Mouse (Mus musculus) midbrain, embryonic 13.5 days (tissue): ENCODE results near the gene Pcyt2. TPM values are rescaled to one million over a fixed set of nuclear protein-coding genes. Genes with fewer than 3 reads are reported as not detected.

Source experiments
- ATAC-seq: fragments of 200-750 bp; cut with Nextera tagmentation; 2 replicates; pipeline ENCODE4 v1.8.0; 2017; ENCODE audit warnings: mild to moderate bottlenecking, moderate TSS enrichment, moderate library complexity
- H3K27ac ChIP-seq: fragments of 300-500 bp; sonication (generic); 2 replicates; pipeline ENCODE4 v1.5.1; 2015; ENCODE audit warnings: inconsistent platforms, mild to moderate bottlenecking, moderate library complexity
- H3K27me3 ChIP-seq: fragments of 300-500 bp; sonication (generic); 2 replicates; pipeline ENCODE4 v1.6.1; 2015; ENCODE audit warnings: mild to moderate bottlenecking, inconsistent platforms
- H3K36me3 ChIP-seq: fragments of 300-500 bp; sonication (generic); 2 replicates; pipeline ENCODE4 v1.6.1; 2015; ENCODE audit warnings: mild to moderate bottlenecking, inconsistent platforms
- H3K4me1 ChIP-seq: fragments of 300-500 bp; sonication (generic); replicated peaks from 2 replicates; pipeline ENCODE4 v1.6.1; 2015; ENCODE audit warnings: inconsistent platforms
- H3K4me2 ChIP-seq: fragments of 300-500 bp; sonication (generic); replicated peaks from 2 replicates; pipeline ENCODE4 v1.6.1; 2015; ENCODE audit warnings: moderate library complexity, mild to moderate bottlenecking, inconsistent platforms
- H3K4me3 ChIP-seq: fragments of 300-500 bp; sonication (generic); replicated peaks from 2 replicates; pipeline ENCODE4 v1.5.1; 2015; ENCODE audit warnings: mild to moderate bottlenecking, inconsistent platforms
- H3K9ac ChIP-seq: fragments of 300-500 bp; sonication (generic); replicated peaks from 2 replicates; pipeline ENCODE4 v1.6.1; 2015; ENCODE audit warnings: mild to moderate bottlenecking, inconsistent platforms
- H3K9me3 ChIP-seq: fragments of 300-500 bp; sonication (generic); 2 replicates; pipeline ENCODE4 v1.6.1; 2016; ENCODE audit warnings: mild to moderate bottlenecking, inconsistent platforms
- WGBS: fragments of 180-500 bp; shearing (Covaris S2); methylation state at CpG from one replicate; pipeline ENCODE4 v1.1.7; 2015; 5-methylcytosine and 5-hydroxymethylcytosine counted together
- polyA plus RNA-seq: library from polyadenylated mRNA; unstranded; fragments of >200 nt; fragmentation: Nextera tagmentation; extraction: Ambion mirVana; gene quantifications from 2 replicates; pipeline ENCODE4 v1.2.1, GENCODE M21; 2015

Gene Pcyt2
- polyA plus RNA-seq, 1 experiment from 2014 or later, result 167 TPM

- Histone ChIP-seq H3K4me1 (peaks cover 33% of the 10 kb centered on the region), H3K27me3 (no peaks in the 10 kb centered on the region), H3K9ac (peak overlapping the region; percentile 92), H3K4me2 (peak overlapping the region; percentile 88; the same call in 1 of the 2 replicates), H3K4me3 (peak overlapping the region; percentile 95), H3K36me3 (peaks cover 30% of the 10 kb centered on the region), H3K27ac (no peak overlapping the region), H3K9me3 (no peaks in the 10 kb centered on the region)
- WGBS, result 43% methylated on average over 7 of the region's 7 CpGs
- no peak for ATAC-seq
These were observed 13.4 kb upstream of the Pcyt2 start for GRCm38 (mm10) chr11:120630881-120631725.

- Histone ChIP-seq H3K27ac (no peak overlapping the region), H3K36me3 (peaks cover 30% of the 10 kb centered on the region), H3K27me3 (no peaks in the 10 kb centered on the region), H3K9me3 (no peaks in the 10 kb centered on the region), H3K4me1 (peaks cover 36% of the 10 kb centered on the region), H3K4me3 (peak overlapping the region; percentile 2; the same call in 1 of the 2 replicates), H3K9ac (peak overlapping the region; percentile 57), H3K4me2 (peak overlapping the region; percentile 9; the same call in 1 of the 2 replicates)
- WGBS, result 29% methylated on average over 5 of the region's 5 CpGs
- ATAC-seq, result no peak
These were observed 12.7 kb upstream of the Pcyt2 start for GRCm38 (mm10) chr11:120630401-120630871.

- H3K27ac ChIP-seq, result no peak overlapping the region
- H3K4me1 ChIP-seq, result peaks cover 41% of the 10 kb centered on the region
- H3K9ac ChIP-seq, result peak overlapping the region; percentile 57
- no peaks in the 10 kb centered on the region for H3K9me3 ChIP-seq
- peaks cover 30% of the 10 kb centered on the region for H3K36me3 ChIP-seq
- peak overlapping the region; percentile 9; the same call in 1 of the 2 replicates for H3K4me2 ChIP-seq
- H3K4me3 ChIP-seq, result 0 out of 2 replicates have a peak overlapping the region, but pooled peaks have one; percentile 2
- H3K27me3 ChIP-seq, result no peaks in the 10 kb centered on the region
- no peak for ATAC-seq
- WGBS, result 22% methylated on average over 5 of the region's 7 CpGs
These were observed 12.2 kb upstream of the Pcyt2 start for GRCm38 (mm10) chr11:120629911-120630310.

GRCm38 (mm10) chr11:120629341-120629730 lies 11.6 kb upstream of the Pcyt2 start:
- Histone ChIP-seq H3K4me1 (peaks cover 42% of the 10 kb centered on the region), H3K9me3 (no peaks in the 10 kb centered on the region), H3K9ac (peak overlapping the region; percentile 57; the same call in 1 of the 2 replicates), H3K36me3 (peaks cover 30% of the 10 kb centered on the region), H3K4me2 (no peak overlapping the region), H3K4me3 (no peak overlapping the region), H3K27ac (no peak overlapping the region), H3K27me3 (no peaks in the 10 kb centered on the region)
- ATAC-seq, result no peak
- WGBS, result 72% methylated on average over 23 of the region's 23 CpGs

GRCm38 (mm10) chr11:120628601-120629340 lies 11.0 kb upstream of the Pcyt2 start:
- Histone ChIP-seq H3K4me1 (peaks cover 47% of the 10 kb centered on the region), H3K9me3 (no peaks in the 10 kb centered on the region), H3K4me3 (no peak overlapping the region), H3K27ac (no peak overlapping the region), H3K36me3 (peaks cover 30% of the 10 kb centered on the region), H3K9ac (no peak overlapping the region), H3K4me2 (no peak overlapping the region), H3K27me3 (no peaks in the 10 kb centered on the region)
- 94% methylated on average over 23 of the region's 23 CpGs for WGBS
- no peak for ATAC-seq

- H3K9ac ChIP-seq, result no peak overlapping the region
- no peak overlapping the region for H3K4me3 ChIP-seq
- H3K4me2 ChIP-seq, result no peak overlapping the region
- no peak overlapping the region for H3K27ac ChIP-seq
- H3K36me3 ChIP-seq, result peaks cover 37% of the 10 kb centered on the region
- 82% methylated on average over 22 of the region's 22 CpGs for WGBS
- no peaks in the 10 kb centered on the region for H3K27me3 ChIP-seq
- H3K9me3 ChIP-seq, result no peaks in the 10 kb centered on the region
- ATAC-seq, result no peak
- H3K4me1 ChIP-seq, result peaks cover 53% of the 10 kb centered on the region
These were observed 9.9 kb upstream of the Pcyt2 start for GRCm38 (mm10) chr11:120627468-120628300.

- Histone ChIP-seq H3K27ac (no peak overlapping the region), H3K4me1 (peaks cover 47% of the 10 kb centered on the region), H3K27me3 (no peaks in the 10 kb centered on the region), H3K9me3 (no peaks in the 10 kb centered on the region), H3K9ac (no peak overlapping the region; the same call in 1 of the 2 replicates), H3K4me2 (no peak overlapping the region), H3K4me3 (no peak overlapping the region), H3K36me3 (peaks cover 40% of the 10 kb centered on the region)
- 92% methylated on average over 11 of the region's 11 CpGs for WGBS
- ATAC-seq, result no peak
These were observed 9.2 kb upstream of the Pcyt2 start for GRCm38 (mm10) chr11:120626785-120627467.

- peak; percentile 66 for ATAC-seq
- H3K9ac ChIP-seq, result peak within 1 kb of the TSS; percentile 88
- H3K4me1 ChIP-seq, result peaks cover 31% of the 10 kb centered on the region
- peak within 1 kb of the TSS; percentile 87 for H3K27ac ChIP-seq
- H3K9me3 ChIP-seq, result no peaks in the 10 kb centered on the region
- H3K27me3 ChIP-seq, result no peaks in the 10 kb centered on the region
- H3K4me2 ChIP-seq, result peak within 1 kb of the TSS; percentile 99
- peak within 1 kb of the TSS; percentile 99 for H3K4me3 ChIP-seq
- 19% methylated on average over 5 of the region's 5 CpGs for WGBS
- peaks cover 56% of the 10 kb centered on the region for H3K36me3 ChIP-seq
These were observed 7.5 kb upstream of the Pcyt2 start, which contains the start of gene Sirt7 for GRCm38 (mm10) chr11:120625152-120625775. Gene Sirt7 (minus strand): TSS chr11:120625240.

GRCm38 (mm10) chr11:120624680-120625111 lies 7.0 kb upstream of the Pcyt2 start:
- ATAC-seq, result peak; percentile 87
- H3K36me3 ChIP-seq, result peaks cover 61% of the 10 kb centered on the region
- H3K4me1 ChIP-seq, result peaks cover 26% of the 10 kb centered on the region
- peak overlapping the region; percentile 99 for H3K4me2 ChIP-seq
- peak overlapping the region; percentile 88 for H3K9ac ChIP-seq
- WGBS, result under 1% methylated on average over 52 of the region's 53 CpGs
- no peaks in the 10 kb centered on the region for H3K27me3 ChIP-seq
- peak overlapping the region; percentile 87 for H3K27ac ChIP-seq
- H3K4me3 ChIP-seq, result peak overlapping the region; percentile 99
- H3K9me3 ChIP-seq, result no peaks in the 10 kb centered on the region

GRCm38 (mm10) chr11:120623961-120624679 lies 6.4 kb upstream of the Pcyt2 start:
- H3K27me3 ChIP-seq, result no peaks in the 10 kb centered on the region
- peak overlapping the region; percentile 88 for H3K9ac ChIP-seq
- peaks cover 21% of the 10 kb centered on the region for H3K4me1 ChIP-seq
- 14% methylated on average over 29 of the region's 30 CpGs for WGBS
- no peaks in the 10 kb centered on the region for H3K9me3 ChIP-seq
- H3K4me2 ChIP-seq, result peak overlapping the region; percentile 99
- peaks cover 61% of the 10 kb centered on the region for H3K36me3 ChIP-seq
- peak; percentile 59 for ATAC-seq
- peak overlapping the region; percentile 99 for H3K4me3 ChIP-seq
- H3K27ac ChIP-seq, result peak overlapping the region; percentile 87
